Mouse (Mus musculus) central nervous system, embryonic 14 days (tissue): ENCODE measurements around the gene Col3a1. TPM values are rescaled to one million over a fixed set of nuclear protein-coding genes. Genes with fewer than 3 reads are reported as not detected.

Source experiments
- polyA plus RNA-seq: library from polyadenylated mRNA; depleted of rRNA; stranded (reverse); fragments of >200 nt; gene quantifications from 2 replicates; pipeline ENCODE4 v1.2.3, GENCODE M21; 2012; rRNA removed

The Col3a1 gene
- polyA plus RNA-seq, result 142 and 405 TPM in 2 replicates

GRCm38 (mm10) chr1:45311388-45311787 lies at the start of gene Col3a1:
Gene Col3a1 (plus strand): TSS chr1:45311538.

Other genes starting within 250 kb of the Col3a1 start
- 23.3 and 54.8 TPM in 2 replicates for gene Col5a2, start 191.7 kb downstream of the Col3a1 start, polyA plus RNA-seq